Mouse (Mus musculus): Measurements from ENCODE around the gene Raly. TPM values are rescaled to one million over a fixed set of nuclear protein-coding genes. Genes with fewer than 3 reads are reported as not detected.

Gene Raly
- polyA plus RNA-seq, 1 experiment from 2014 or later = 36.7 TPM

- 73% methylated on average over 1 of the region's 1 CpGs for WGBS
- Histone ChIP-seq H3K4me1 (peaks cover 8% of the 10 kb centered on the region), H3K27me3 (replicated peaks) (no peaks in the 10 kb centered on the region), H3K4me2 (replicated peaks) (no peak overlapping the region), H3K27ac (no peak overlapping the region), H3K9ac (no peak overlapping the region), H3K9me3 (no peaks in the 10 kb centered on the region), H3K4me3 (no peak overlapping the region), H3K36me3 (no peaks in the 10 kb centered on the region)
- ATAC-seq (ENCODE audit: low FRiP score, low read depth) = no peak
These were observed 27.7 kb downstream of the Raly start for GRCm38 (mm10) chr2:154818599-154818998.

GRCm38 (mm10) chr2:154820346-154820745, 29.4 kb downstream of the Raly start:
- peaks cover 8% of the 10 kb centered on the region for H3K4me1 ChIP-seq
- no peak overlapping the region for H3K4me3 ChIP-seq
- no peaks in the 10 kb centered on the region for H3K9me3 ChIP-seq
- 90% methylated on average over 1 of the region's 1 CpGs for WGBS
- no peak for ATAC-seq (ENCODE audit: low FRiP score, low read depth)
- no peak overlapping the region for H3K9ac ChIP-seq
- H3K36me3 ChIP-seq = no peaks in the 10 kb centered on the region
- H3K4me2 ChIP-seq (replicated peaks) = no peak overlapping the region
- H3K27ac ChIP-seq = no peak overlapping the region
- H3K27me3 ChIP-seq (replicated peaks) = no peaks in the 10 kb centered on the region

- Histone ChIP-seq H3K36me3 (no peaks in the 10 kb centered on the region), H3K4me2 (replicated peaks) (no peak overlapping the region), H3K27ac (no peak overlapping the region), H3K4me3 (no peak overlapping the region), H3K9ac (no peak overlapping the region), H3K9me3 (no peaks in the 10 kb centered on the region), H3K27me3 (replicated peaks) (no peaks in the 10 kb centered on the region), H3K4me1 (no peaks in the 10 kb centered on the region)
- ATAC-seq (ENCODE audit: low FRiP score, low read depth) = no peak
- WGBS = 92% methylated on average over 1 of the region's 1 CpGs
These were observed 35.2 kb downstream of the Raly start for GRCm38 (mm10) chr2:154826054-154826538.

- no peak overlapping the region for H3K4me2 ChIP-seq (replicated peaks)
- 81% methylated on average over 4 of the region's 4 CpGs for WGBS
- no peaks in the 10 kb centered on the region for H3K4me1 ChIP-seq
- H3K4me3 ChIP-seq = no peak overlapping the region
- ATAC-seq (ENCODE audit: low FRiP score, low read depth) = no peak
- H3K36me3 ChIP-seq = no peaks in the 10 kb centered on the region
- no peaks in the 10 kb centered on the region for H3K27me3 ChIP-seq (replicated peaks)
- no peak overlapping the region for H3K27ac ChIP-seq
- no peaks in the 10 kb centered on the region for H3K9me3 ChIP-seq
- H3K9ac ChIP-seq = no peak overlapping the region
These were observed 36.6 kb downstream of the Raly start for GRCm38 (mm10) chr2:154827521-154827920.

DNA sequence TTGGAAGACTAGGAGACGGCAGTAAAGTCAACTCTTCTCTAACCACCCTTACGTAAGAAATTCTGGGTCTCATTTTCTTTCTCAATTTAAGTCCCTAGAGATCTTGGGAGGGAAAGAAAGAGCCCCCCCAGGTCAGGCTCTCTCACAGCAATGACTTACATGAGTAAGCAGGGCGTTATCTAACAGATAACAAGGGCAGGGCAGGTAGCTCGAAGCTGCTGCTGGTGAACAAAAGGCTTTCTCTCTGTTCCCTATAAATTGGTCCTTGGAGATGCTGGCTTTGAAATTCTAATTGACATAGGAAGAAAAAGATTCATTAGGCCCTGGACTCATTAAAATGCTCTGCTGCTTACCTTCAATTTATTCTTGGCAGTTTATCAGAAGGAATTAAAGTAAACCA, 41.6 kb downstream of the Raly start:
- Histone ChIP-seq H3K4me2 (replicated peaks) (no peak overlapping the region), H3K27me3 (replicated peaks) (no peaks in the 10 kb centered on the region), H3K4me1 (no peaks in the 10 kb centered on the region), H3K9ac (no peak overlapping the region), H3K9me3 (peaks cover 4% of the 10 kb centered on the region; the same call in 1 of the 2 replicates), H3K27ac (no peak overlapping the region), H3K4me3 (no peak overlapping the region), H3K36me3 (no peaks in the 10 kb centered on the region)
- 72% methylated on average over 4 of the region's 4 CpGs for WGBS
- no peak for ATAC-seq (ENCODE audit: low FRiP score, low read depth)

DNA sequence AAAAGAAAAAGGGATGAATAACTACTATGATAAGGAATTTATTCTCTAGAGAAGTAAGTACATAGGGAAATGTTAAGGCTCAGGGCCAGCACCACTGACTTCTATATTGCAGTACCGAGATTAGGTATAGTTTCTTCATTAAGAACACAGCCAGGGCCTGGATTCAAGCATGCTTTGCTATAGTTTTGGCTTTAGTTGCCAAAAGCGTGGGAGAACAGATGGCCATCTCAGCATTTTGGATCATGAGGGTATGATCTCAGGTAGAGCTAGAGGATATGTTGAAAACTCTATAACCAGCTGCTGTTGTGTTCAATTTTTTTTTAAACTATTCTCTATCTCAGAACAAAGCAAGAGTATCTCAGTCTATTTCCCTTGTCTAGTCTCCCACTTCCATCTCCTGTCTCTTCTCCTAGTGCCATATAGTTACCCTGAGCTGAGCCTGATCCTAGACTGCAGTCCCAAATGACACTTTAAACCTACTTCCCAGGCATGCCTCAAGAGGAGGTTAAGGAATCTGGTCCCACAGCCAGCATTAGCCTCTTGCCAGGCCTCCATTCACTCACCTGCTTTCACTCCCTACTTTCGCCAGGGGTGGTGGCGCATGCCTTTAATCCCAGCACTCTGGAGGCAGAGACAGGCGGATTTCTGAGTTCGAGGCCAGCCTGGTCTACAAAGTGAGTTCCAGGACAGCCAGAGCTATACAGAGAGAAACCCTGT, 43.4 kb downstream of the Raly start:
- WGBS = 96% methylated on average over 6 of the region's 6 CpGs
- no peak for ATAC-seq (ENCODE audit: low FRiP score, low read depth)
- Histone ChIP-seq H3K36me3 (no peaks in the 10 kb centered on the region), H3K4me2 (replicated peaks) (no peak overlapping the region), H3K9ac (no peak overlapping the region), H3K4me3 (no peak overlapping the region), H3K27me3 (replicated peaks) (no peaks in the 10 kb centered on the region), H3K9me3 (peaks cover 9% of the 10 kb centered on the region; the same call in 1 of the 2 replicates), H3K27ac (no peak overlapping the region), H3K4me1 (no peaks in the 10 kb centered on the region)

DNA sequence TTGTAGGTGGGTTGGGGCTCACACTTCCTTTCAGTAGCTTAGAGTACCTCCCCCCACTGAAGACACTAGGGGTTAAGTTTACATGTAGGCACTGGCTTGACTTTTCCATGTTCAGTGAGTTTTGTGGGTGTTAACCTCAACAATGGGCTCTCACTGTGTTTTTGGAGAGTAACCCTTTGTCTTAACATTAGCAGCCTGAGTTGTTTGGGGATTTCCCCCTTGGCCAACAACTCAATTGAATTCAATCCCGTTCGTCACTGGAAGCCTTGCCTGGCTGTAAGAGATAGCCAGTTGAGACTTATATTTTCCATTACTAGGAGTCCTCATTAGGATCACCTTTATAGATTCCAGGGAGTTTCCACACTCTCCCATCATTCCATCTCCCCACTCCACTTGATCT, 45.6 kb downstream of the Raly start:
- no peaks in the 10 kb centered on the region for H3K27me3 ChIP-seq (replicated peaks)
- WGBS = 98% methylated on average over 2 of the region's 2 CpGs
- no peak overlapping the region for H3K27ac ChIP-seq
- H3K4me1 ChIP-seq = no peaks in the 10 kb centered on the region
- peaks cover 18% of the 10 kb centered on the region for H3K9me3 ChIP-seq
- H3K4me3 ChIP-seq = no peak overlapping the region
- no peak for ATAC-seq (ENCODE audit: low FRiP score, low read depth)
- no peaks in the 10 kb centered on the region for H3K36me3 ChIP-seq
- no peak overlapping the region for H3K4me2 ChIP-seq (replicated peaks)
- no peak overlapping the region for H3K9ac ChIP-seq

DNA sequence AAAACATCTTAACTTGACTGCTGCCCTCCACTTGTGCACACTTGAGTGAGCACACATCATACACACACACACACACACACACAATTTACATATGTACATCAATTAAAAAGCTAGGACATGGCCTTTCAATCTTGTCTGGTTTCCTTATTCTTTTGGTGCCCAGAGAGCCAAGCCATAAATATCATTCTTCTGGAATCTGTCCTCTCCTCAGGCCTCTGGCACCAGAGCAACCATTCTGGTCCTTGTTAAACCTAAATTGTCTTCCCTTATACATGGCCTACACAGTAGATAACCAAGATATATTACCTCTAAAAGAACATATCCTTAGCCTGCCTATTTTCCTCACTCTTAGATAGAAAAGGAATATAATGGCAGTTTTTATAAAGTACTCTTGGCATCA, 57.2 kb downstream of the Raly start:
- no peak overlapping the region for H3K4me3 ChIP-seq
- ATAC-seq (ENCODE audit: low FRiP score, low read depth) = no peak
- no peaks in the 10 kb centered on the region for H3K27me3 ChIP-seq (replicated peaks)
- H3K36me3 ChIP-seq = no peaks in the 10 kb centered on the region
- no peak overlapping the region for H3K9ac ChIP-seq
- H3K4me1 ChIP-seq = no peaks in the 10 kb centered on the region
- no peak overlapping the region for H3K4me2 ChIP-seq (replicated peaks)
- no peaks in the 10 kb centered on the region for H3K9me3 ChIP-seq
- no peak overlapping the region for H3K27ac ChIP-seq

DNA sequence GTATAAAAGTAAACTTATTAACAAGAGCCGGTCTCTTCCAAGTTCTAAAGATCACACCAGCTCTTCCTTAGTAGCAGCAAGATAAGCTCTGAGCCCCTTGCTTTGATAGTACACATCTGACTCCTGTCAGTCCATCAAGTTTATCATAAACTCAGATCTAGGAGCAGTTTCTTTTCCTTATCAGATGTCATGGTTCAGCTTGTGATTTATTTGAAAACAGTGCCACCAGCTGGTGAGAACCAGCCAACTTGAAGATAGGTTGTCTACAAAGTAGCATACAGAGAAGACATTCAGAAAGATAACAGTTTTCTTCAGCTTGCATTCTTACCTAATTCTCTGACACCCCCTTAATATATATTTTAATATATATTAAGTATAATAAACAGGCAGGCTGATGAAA, 64.5 kb downstream of the Raly start:
- WGBS = 90% methylated on average over 1 of the region's 1 CpGs
- ATAC-seq (ENCODE audit: low FRiP score, low read depth) = no peak
- H3K4me2 ChIP-seq (replicated peaks) = no peak overlapping the region
- H3K27me3 ChIP-seq (replicated peaks) = no peaks in the 10 kb centered on the region
- peaks cover 26% of the 10 kb centered on the region for H3K36me3 ChIP-seq
- no peak overlapping the region for H3K27ac ChIP-seq
- no peak overlapping the region for H3K9ac ChIP-seq
- H3K4me1 ChIP-seq = peaks cover 3% of the 10 kb centered on the region; the same call in 1 of the 2 replicates
- no peaks in the 10 kb centered on the region for H3K9me3 ChIP-seq
- no peak overlapping the region for H3K4me3 ChIP-seq

DNA sequence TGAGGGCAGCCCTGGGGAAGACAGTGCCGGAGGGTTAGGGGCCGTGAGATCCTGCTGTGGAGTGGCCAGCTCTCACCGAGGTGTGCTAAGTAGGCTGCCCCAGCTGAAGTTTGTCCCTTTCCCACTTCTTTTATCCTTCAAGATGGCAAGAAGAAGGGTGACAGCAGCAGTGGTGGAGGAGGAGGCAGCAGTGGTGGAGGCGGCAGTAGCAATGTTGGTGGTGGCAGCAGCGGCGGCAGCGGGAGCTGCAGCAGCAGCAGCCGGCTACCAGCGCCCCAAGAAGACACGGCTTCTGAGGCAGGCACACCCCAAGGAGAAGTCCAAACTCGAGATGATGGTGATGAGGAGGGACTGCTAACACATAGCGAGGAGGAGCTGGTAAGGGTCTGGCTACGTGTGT, 72.8 kb downstream of the Raly start:
- H3K4me2 ChIP-seq (replicated peaks) = no peak overlapping the region
- H3K4me3 ChIP-seq = no peak overlapping the region
- 90% methylated on average over 13 of the region's 13 CpGs for WGBS
- no peaks in the 10 kb centered on the region for H3K27me3 ChIP-seq (replicated peaks)
- no peak for ATAC-seq (ENCODE audit: low FRiP score, low read depth)
- H3K27ac ChIP-seq = no peak overlapping the region
- no peak overlapping the region for H3K9ac ChIP-seq
- peaks cover 73% of the 10 kb centered on the region for H3K36me3 ChIP-seq
- H3K9me3 ChIP-seq = no peaks in the 10 kb centered on the region
- H3K4me1 ChIP-seq = no peaks in the 10 kb centered on the region

DNA sequence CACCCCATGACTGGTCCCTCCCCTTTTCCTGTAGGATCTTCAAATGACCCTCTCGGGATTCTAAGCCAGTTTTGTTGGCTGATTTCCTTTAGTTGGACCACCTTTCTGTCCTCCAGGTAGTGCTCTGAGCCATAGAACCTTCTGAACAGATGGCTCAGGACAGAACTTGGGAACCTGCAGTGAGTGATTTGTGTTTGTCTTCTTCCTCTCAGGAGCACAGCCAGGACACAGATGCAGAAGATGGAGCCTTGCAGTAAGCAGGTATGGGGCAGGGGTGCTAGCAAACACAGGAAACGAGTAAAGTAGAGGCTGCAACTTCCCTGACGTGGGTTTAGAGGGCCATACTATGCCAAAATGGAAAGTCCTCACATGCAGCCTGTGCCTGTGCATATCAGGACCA, 74.8 kb downstream of the Raly start:
- ATAC-seq (ENCODE audit: low FRiP score, low read depth) = no peak
- H3K27ac ChIP-seq = no peak overlapping the region
- 87% methylated on average over 3 of the region's 3 CpGs for WGBS
- peaks cover 79% of the 10 kb centered on the region for H3K36me3 ChIP-seq
- no peak overlapping the region for H3K4me2 ChIP-seq (replicated peaks)
- H3K9ac ChIP-seq = no peak overlapping the region
- no peaks in the 10 kb centered on the region for H3K9me3 ChIP-seq
- H3K27me3 ChIP-seq (replicated peaks) = no peaks in the 10 kb centered on the region
- no peaks in the 10 kb centered on the region for H3K4me1 ChIP-seq
- no peak overlapping the region for H3K4me3 ChIP-seq

DNA sequence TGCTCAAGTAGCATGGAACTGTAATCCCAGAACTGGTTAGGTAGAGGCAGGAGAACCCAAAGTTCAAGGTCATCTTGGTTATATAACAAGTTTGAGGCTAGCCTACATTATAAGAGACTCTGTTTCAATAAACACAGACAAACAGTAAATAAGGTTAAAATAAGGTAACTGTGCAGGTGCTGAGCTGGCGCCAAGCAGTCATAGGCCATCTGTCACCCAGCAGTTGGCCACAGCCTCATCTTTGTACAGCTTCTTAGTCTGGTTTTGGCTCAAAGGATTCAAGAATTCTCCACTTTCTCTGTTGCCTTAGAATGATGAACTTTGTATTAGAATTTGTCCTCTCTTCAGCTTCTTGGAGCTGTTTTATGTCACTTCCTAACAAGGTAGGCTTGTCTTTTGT, 77.2 kb downstream of the Raly start:
- WGBS = 97% methylated on average over 1 of the region's 1 CpGs
- Histone ChIP-seq H3K4me1 (no peaks in the 10 kb centered on the region), H3K4me2 (replicated peaks) (no peak overlapping the region), H3K27me3 (replicated peaks) (no peaks in the 10 kb centered on the region), H3K36me3 (peaks cover 81% of the 10 kb centered on the region), H3K9ac (no peak overlapping the region), H3K9me3 (no peaks in the 10 kb centered on the region), H3K4me3 (no peak overlapping the region), H3K27ac (no peak overlapping the region)
- no peak for ATAC-seq (ENCODE audit: low FRiP score, low read depth)

DNA sequence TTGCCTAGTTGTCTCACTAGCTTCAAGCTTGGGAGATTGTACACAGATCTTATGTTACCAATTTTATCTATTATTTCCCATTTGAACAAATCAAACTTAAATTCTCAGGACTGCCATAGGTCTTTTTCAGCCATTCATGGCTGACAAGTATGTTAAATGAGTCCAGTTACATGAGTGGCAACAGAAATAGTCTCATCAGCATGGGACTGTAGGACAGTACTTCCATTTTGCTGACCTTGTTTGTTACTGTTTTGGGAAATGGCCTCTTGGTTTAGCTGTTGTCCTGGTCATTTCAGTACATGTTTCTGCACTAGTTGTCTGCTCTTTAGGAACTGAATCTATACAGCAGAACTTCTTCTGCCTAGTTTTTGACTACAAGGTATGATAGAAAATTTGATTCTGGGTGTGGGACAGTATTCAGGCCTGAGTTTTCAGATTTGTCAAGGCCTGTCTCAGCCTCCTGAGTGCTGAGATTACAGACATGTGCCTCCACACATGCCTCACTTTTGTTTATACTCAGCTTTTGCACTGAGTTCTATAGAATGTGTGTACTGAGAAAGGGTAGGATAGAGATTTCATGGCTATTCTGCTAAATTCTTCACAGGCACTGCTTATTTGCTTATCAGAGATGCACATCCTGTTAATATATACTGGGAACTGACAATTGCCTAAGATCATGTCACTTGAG, 79.2 kb downstream of the Raly start:
- H3K9me3 ChIP-seq = no peaks in the 10 kb centered on the region
- no peak overlapping the region for H3K4me3 ChIP-seq
- peaks cover 74% of the 10 kb centered on the region for H3K36me3 ChIP-seq
- no peaks in the 10 kb centered on the region for H3K27me3 ChIP-seq (replicated peaks)
- ATAC-seq (ENCODE audit: low FRiP score, low read depth) = no peak
- H3K9ac ChIP-seq = no peak overlapping the region
- no peaks in the 10 kb centered on the region for H3K4me1 ChIP-seq
- no peak overlapping the region for H3K4me2 ChIP-seq (replicated peaks)
- H3K27ac ChIP-seq = no peak overlapping the region
